18 mouse cellular contexts compared by ENCODE assay signal in genomic region chr4:140873011-140873410, GRCm38 (mm10). TPM values are rescaled to one million over a fixed set of nuclear protein-coding genes. Genes with fewer than 3 reads are reported as not detected.
DNase-seq lines count a peak whose midpoint lies in the region.
"Had no signal": no experiment of that assay in that cellular context is flagged by ENCODE, and none has a peak within 500 bp of the region (broad histone marks: within the 10 kb centered on the region; RNA-seq: fewer than 3 reads in every experiment).

No protein-coding gene starts in this region.

- 91% methylated on average over 11 of the region's 11 CpGs for WGBS in macrophage (ENCODE audit: missing documents)

- H3K27ac ChIP-seq in macrophage = peak overlapping the region; percentile 73
- H3K27ac ChIP-seq: embryonic facial prominence, embryonic 10.5 days; forebrain, embryonic 13.5 days; heart, adult 2 months; heart, embryonic 13.5 days; hindbrain, embryonic 15.5 days had no signal

- no peak overlapping the region for H3K4me3 ChIP-seq in macrophage (ENCODE audit: inconsistent target)
- H3K4me3 ChIP-seq: embryonic facial prominence, embryonic 10.5 days; forebrain, embryonic 13.5 days; heart, adult 2 months; heart, embryonic 13.5 days; hindbrain, embryonic 15.5 days had no signal

- no peaks in the 10 kb centered on the region for H3K79me2 ChIP-seq in macrophage (ENCODE audit: inconsistent target)

- DNase-seq in adrenal gland, postnatal 14 days = peak; percentile 1
- DNase-seq in adrenal gland, adult 2 months = no peak
- peak; percentile 2 for DNase-seq in kidney, postnatal 10 days
- DNase-seq in kidney, adult 9 months = no peak
- DNase-seq in testis, postnatal 10 days (ENCODE audit: low spot score) = peak; percentile 33
- no peak for DNase-seq in testis, postnatal 14 days (ENCODE audit: low spot score)
- DNase-seq in frontal cortex, postnatal 14 days (ENCODE audit: low spot score in 2 of 2) = no peak
- DNase-seq: adrenal gland, postnatal 36 days; B cell, adult 2 months; heart, adult 2 months; heart, postnatal 36 days had no signal

- no peaks in the 10 kb centered on the region for H3K36me3 ChIP-seq in macrophage (ENCODE audit: inconsistent target)
- H3K36me3 ChIP-seq: embryonic facial prominence, embryonic 10.5 days; heart, embryonic 13.5 days; hindbrain, embryonic 15.5 days had no signal

RNA-seq across cellular contexts. Expression of gene Padi1, which starts 27.4 kb away (rescaled TPM):
- not detected in 2 replicates for total RNA-seq in adrenal gland, postnatal 14 days (2021)
- not detected for total RNA-seq in adrenal gland, adult 2 months (2021)
- not detected in 2 replicates for polyA plus RNA-seq in adrenal gland, adult 2 months (2012; rRNA removed)
- total RNA-seq in macrophage (2018; cell fraction: chromatin; rRNA removed) = not detected
- total RNA-seq in macrophage (2018; cell fraction: cytosol; rRNA removed) = under 1 TPM in 2 of 26 experiments, not detected in 24; under 0.01 to 0.03 TPM
- not detected for total RNA-seq in macrophage (2018; cell fraction: nucleus; rRNA removed)
- not detected in 3 replicates for polyA plus RNA-seq in macrophage (2018)
- total RNA-seq: adrenal gland, adult 18-20 months; adrenal gland, postnatal 36 days; heart, adult 2 months; heart, postnatal 36 days had no signal
- polyA plus RNA-seq: forebrain, embryonic 13.5 days; heart, postnatal 0 days had no signal

RNA-seq across cellular contexts. Expression of gene Padi2, which starts 33.1 kb away (rescaled TPM):
- total RNA-seq in adrenal gland, postnatal 14 days (2021) = 1.3 and 1.9 TPM in 2 replicates
- total RNA-seq in adrenal gland, adult 2 months (2021) = 10 to 100 TPM in 1 of 2 experiments, 1 to 10 TPM in 1; 1.7 to 13.8 TPM
- 7.7 and 10.5 TPM in 2 replicates for polyA plus RNA-seq in adrenal gland, adult 2 months (2012; rRNA removed)
- 1 to 10 TPM in 12 of 26 experiments, under 1 TPM in 11, not detected in 3; 0.20 to 5.4 (median 1.2) TPM for total RNA-seq in macrophage (2018; cell fraction: chromatin; rRNA removed)
- 1 to 10 TPM in 24 of 26 experiments, under 1 TPM in 2; 0.76 to 8.7 (median 3.5) TPM for total RNA-seq in macrophage (2018; cell fraction: cytosol; rRNA removed)
- total RNA-seq in macrophage (2018; cell fraction: nucleus; rRNA removed) = 1 to 10 TPM in 19 of 26 experiments, under 1 TPM in 7; 0.47 to 6.7 (median 1.9) TPM
- polyA plus RNA-seq in macrophage (2018) = 5.2 to 6.9 TPM (median 5.6 TPM) in 3 replicates

Comparison
In these comparisons a context has a peak if more than half of its experiments do, and no peak if none do; other contexts are left out.
1. DNase-seq: peak in adrenal gland, postnatal 14 days (single experiment), kidney, postnatal 10 days (single experiment) and testis, postnatal 10 days (single experiment); none in adrenal gland, adult 2 months (single experiment), kidney, adult 9 months (single experiment), testis, postnatal 14 days (single experiment) and frontal cortex, postnatal 14 days (0 of 2).